Mouse (Mus musculus) skeletal muscle tissue, adult 2 months (tissue): Measurements from ENCODE around the gene Grm4.
A peak's percentile ranks its signal among the peaks of the same experiment; 100 is the strongest.

Source experiments
- DNase-seq: peaks from one replicate; pipeline ENCODE4 v3.0.0-alpha.2; 2012; ENCODE audit warnings: low read depth, low spot score

Grm4 gene

DNA sequence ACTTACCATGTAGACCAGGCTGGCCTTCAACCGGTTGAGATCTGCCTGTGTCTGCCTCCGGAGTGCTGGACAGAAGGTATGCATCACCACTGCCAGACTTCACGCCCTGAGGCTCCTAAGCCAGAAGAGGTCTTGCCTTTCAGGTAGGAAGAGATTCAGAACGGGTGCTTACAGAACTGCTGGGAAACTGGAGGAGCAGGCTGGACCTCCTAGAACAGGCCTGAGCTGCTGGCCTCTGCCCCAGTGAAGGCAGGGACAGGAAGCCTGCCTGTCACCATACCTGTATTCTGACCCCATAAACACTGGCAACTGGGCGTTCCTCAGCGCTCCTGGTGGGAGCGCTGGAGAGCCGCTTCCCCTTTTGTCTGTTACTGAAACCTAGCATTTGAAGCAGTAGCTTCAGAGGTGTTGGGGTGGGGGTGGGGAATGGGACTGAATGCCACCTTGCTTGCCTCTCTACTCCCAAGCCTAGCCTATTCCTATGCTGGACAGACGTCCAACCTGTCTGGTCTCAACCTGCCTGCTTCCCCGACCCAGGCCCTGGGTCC, 30.3 kb upstream of the Grm4 start:
- no peak for DNase-seq

DNA sequence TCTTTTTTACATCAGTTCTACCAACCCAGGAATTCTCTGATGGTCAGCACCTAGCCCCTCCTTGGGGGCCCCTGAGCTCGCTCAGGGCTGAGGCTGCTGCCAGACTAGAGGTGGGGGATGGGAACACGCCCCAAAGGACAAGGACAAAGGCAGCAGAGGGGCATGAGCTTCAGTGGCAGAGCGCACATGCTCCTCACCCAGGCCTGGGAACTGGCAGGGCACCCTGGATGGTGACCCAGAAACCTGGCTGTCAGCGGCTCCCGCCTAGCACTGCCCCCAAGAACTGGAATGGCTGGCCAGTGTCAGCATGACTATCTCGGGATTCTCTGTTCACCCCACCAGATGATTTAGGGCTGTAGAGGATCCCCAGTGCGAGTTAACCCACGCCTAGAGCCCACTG, 28.0 kb upstream of the Grm4 start:
- no peak for DNase-seq

- no peak for DNase-seq
Measured at GRCm38 (mm10) chr17:27547253-27547868, 26.2 kb upstream of the Grm4 start.

GRCm38 (mm10) chr17:27546574-27547085, 25.4 kb upstream of the Grm4 start:
- no peak for DNase-seq

DNA sequence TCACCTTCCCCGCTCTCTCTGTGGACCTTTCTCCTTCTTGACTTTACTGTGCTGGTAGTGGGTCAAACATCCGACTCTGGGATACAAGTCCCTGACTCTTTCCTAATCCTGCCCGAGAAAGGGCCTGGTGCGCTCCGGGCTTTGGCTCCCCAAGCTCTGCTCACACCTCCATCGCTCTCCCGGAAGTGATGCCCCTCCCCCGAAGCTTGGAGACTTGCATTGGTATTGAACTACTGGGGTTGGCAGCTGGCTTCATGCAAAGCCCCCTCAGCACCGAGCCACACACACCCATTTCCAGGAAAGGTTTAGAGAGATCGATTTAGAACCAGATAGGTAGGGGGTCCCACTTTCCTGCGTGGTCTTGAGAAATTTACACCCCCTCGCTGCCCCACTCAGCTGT, 24.8 kb upstream of the Grm4 start:
- DNase-seq, result no peak

- DNase-seq, result no peak
Measured at GRCm38 (mm10) chr17:27544551-27544950, 23.3 kb upstream of the Grm4 start.

DNA sequence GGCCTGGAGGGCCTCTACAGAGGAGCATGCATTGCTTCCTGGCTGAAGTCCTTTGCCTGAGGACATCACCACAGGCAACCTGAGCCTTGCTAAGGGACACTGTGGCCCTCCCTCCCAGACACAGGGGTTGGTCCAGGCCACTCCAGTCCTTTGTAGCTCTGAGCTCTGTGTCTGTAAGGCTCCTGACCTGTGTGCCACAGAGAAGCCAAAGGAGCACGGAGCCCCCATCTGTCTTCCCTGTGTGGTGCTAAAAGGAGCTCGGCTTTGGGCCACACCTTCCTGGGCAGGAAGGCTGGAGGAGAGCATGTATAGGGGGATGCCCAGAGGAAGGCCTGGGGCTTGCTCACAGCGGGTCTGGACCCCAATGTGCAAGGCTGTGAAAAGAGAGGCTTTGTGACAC, 20.8 kb upstream of the Grm4 start:
- DNase-seq, result no peak

DNA sequence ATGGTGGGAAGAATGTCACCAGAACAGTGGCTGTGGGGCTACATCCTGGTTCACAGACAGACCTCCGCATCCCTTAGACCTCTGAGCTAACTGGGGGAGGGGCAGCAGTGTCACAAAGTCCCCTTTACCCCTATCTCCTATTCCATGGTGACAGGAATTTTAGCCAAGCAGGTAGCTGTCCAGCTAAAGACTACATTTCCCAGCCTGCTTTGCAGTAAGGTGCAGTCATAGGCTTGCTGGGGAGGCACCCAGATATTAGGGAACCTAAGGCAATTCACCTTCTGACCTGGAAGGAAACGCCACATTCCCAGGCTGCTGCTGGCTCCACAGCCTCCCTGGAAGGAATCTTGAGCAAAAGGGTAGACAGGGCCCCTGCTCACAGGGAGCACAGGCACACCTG, 20.1 kb upstream of the Grm4 start:
- DNase-seq, result no peak

DNA sequence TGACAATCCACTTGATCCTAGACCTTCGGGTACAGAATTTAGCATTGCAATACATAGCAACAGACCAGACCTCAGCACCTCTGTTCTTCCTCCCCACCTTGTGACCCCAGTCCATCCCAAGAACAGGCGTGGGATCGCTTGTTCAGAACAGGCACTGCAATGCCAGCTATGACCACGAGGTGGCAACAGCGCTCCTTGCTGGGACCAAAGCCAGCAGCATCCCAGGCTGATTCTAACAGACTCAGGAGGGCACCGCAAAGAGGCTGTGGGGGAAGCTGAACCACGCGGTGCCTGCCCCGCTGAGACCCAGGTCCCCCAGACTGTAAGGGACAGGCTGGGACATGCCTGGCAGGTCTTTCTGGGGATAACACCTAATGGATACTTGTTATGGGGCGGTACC, 13.5 kb upstream of the Grm4 start:
- peak; percentile 73 for DNase-seq

DNA sequence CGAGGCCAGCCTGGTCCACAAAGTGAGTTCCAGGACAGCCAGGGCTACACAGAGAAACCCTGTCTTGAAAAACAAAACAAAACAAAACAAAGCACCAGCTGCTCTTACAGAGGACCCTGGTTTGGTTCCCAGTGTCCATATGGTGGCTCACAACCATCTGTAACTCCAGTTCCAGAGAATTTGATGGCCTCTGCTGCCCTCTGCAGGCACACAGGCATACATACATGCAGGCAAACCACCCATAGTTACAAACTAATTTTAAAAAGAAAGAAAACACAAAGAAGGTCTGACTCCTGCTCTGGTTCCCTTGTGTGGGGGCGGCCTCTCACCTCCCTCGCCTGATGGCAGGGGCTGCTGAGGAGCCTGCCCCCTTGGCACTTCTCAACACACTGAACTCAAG, 12.2 kb upstream of the Grm4 start:
- DNase-seq, result no peak

GRCm38 (mm10) chr17:27532095-27532494, 10.9 kb upstream of the Grm4 start:
- no peak for DNase-seq

GRCm38 (mm10) chr17:27528767-27529166, 7.6 kb upstream of the Grm4 start:
- DNase-seq, result no peak

- DNase-seq, result no peak
Measured at GRCm38 (mm10) chr17:27528030-27528429, 6.8 kb upstream of the Grm4 start.

DNA sequence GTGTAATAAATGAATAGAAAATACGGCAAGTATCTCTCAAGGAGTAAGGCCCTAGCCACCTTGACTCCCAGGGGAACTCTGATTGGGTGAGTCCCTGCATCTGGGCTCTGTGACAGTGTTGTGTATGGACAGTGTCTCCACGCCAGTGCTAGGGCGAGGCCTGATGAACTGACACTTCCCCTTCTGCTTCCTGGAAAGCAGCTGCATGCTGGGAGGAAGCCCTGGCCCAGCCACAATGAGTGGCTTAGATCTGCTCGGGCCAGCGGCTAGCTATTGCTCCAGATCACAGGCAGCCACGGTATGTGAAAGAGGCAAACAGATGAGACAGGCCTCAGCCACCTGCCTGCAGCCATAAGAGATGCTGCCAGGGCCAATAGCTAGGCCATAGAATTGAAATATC, 6.0 kb upstream of the Grm4 start:
- no peak for DNase-seq

DNA sequence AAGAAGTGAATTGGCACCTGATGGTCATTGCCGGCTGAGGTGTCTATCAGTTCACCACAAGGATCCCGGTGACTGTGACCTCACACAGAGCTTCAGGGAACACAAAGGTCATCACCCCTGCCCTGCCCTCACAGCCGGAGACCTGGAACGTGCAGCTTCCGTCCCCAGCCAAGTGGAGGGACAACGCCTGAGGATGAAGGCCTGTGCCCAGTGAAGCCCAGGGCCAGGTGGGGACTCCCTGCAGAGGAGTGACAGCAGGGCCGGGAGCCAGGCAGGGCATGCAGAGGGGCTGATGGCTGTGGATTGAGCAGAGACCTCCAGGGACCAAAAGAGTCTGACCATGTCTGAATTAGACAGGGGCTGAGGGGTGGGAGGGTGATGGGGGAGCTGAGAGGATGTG, 1.9 kb upstream of the Grm4 start:
- no peak for DNase-seq

GRCm38 (mm10) chr17:27520557-27520956, 646 bp downstream of the Grm4 start:
- peak; percentile 15 for DNase-seq

DNA sequence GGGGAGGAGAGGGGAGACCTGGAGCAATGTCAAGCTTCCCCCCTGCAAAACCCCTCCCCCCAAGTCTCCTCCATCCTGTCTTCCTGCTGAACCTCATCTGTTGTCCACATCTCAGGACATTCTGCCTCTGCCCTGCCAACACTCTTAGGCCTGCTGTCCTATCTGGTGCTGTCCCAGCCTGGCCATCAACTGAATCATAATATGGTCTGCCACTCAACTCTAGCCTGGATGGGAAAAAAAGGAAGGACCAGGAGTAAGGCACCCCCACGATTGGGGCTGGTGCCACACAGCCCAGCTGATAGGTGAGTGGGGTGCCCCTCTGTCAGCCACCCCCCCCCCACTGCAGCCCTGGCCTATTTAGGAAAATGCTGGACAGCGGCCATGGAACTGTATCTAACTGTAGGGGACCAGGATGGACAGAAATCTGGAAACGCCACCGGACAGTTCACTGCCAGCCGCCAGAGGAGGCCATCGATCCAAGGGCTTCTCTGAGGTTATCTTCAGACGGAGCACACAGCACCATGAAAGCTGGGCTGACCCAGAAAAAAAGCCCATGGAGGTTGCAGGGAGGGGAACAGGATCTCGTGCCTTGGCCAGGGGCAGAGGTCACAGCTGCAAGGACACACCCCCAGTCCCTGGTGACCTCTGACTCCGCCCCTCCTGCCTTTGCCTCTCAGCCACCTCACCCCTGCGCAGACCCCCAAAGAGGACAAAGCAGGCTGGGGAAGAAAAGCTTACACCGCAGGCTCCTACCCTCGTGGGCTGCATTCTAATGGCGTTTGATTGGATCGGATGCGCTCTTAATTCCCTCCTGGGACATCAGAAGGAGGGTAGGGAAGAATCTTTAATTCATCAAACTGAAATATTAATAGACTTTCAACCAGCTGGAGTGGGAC, 2.3 kb downstream of the Grm4 start:
- no peak for DNase-seq

DNA sequence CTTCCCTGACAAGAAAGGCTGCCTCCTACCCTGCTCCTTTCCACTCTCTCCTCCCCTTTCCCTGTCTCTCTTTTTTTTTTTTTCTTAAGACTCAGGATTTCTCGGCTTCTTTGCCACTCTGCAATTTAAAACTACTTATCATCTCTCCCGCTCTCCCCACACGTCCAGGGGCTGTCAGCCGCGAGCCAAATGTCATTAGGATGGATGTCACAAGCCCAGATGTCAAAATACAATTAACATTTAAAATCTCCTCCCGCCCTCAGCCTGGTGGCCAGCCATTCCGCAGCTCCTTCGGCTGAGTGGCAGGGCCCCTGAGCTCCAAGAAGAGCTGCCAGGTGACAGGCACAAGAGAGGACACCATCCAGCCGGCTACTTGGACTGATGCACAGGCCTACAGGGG, 2.9 kb downstream of the Grm4 start:
- DNase-seq, result no peak

GRCm38 (mm10) chr17:27513916-27514762, 7.1 kb downstream of the Grm4 start:
- DNase-seq, result no peak

DNA sequence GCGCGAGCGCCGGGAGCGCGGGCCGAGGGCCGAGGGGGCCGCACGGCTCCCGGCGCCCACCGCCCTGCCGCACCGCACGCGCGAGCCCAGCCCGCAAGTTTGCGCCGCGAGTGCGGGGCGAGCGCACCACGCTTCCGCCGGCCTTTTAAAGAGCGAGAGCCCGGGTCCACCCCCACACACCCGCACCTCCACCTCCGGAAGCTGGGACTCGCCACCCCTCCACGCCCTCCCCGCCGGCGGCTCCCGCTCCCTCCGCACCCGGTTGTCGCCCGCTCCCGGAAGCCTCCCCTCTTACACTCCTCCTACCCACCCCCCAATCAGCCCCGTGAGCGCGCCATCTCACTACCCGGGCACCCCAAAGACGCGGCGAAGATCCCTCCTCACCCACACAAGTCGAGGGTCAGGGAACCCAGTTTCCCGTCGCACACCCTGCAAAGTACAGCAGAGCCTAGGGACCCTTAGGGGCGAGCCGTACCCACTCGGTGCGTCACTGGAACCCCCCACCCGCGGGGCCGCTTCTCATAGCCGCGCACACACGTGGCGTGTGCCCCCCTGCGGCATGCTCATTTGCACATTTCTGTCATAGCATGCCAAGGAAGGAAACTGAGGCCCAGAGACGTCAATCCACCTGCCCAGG, 7.8 kb downstream of the Grm4 start:
- no peak for DNase-seq

DNA sequence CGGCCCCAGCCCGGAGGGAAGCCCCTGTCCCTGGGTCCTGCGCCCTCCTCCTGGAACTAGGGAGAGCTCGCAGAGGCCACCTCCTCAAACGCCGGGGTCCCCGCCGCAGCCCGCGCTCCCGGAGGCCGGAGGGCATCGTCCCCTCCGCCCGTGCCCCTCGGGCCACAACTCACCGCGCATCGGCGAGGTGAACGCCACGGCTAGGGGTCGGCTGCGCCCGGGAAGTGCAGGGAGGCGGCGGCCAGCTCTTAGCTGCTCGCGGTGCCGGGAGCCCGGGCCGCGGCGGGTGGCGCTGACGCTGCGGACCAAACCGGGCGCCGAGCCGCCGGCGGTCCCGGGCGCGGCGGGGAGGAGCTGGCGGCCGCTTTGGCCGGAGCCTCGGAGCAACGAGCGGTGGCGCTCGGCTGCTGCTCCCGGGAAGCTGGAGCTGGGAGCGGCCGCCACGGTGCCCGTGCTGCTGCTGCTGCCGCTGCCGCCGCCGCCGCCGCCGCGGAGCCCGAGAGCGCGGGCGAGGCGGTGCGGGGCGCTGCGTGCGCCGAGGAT, 8.5 kb downstream of the Grm4 start:
- no peak for DNase-seq
